Mouse (Mus musculus) embryonic facial prominence, embryonic 15.5 days (tissue): ENCODE data around the gene Sccpdh. TPM values are rescaled to one million over a fixed set of nuclear protein-coding genes. Genes with fewer than 3 reads are reported as not detected.
"Not testable (repeated sequence)": the region's sequence is repeated elsewhere in the genome, so short reads cannot be mapped to it uniquely, and the experiment has no call there.

Experiments used
- ATAC-seq: fragments of 200-750 bp; cut with Nextera tagmentation; 2 replicates; pipeline ENCODE4 v1.8.0; 2017; ENCODE audit warnings: low read depth, moderate TSS enrichment; ENCODE audit not compliant: insufficient number of reproducible peaks, low FRiP score, low TSS enrichment
- H3K27ac ChIP-seq: fragments of 300-500 bp; sonication (generic); replicated peaks from 2 replicates; pipeline ENCODE4 v1.5.1; 2015; ENCODE audit warnings: mild to moderate bottlenecking, inconsistent platforms
- H3K27me3 ChIP-seq: fragments of 300-500 bp; sonication (generic); 2 replicates; pipeline ENCODE4 v1.6.1; 2015; ENCODE audit warnings: inconsistent platforms
- H3K36me3 ChIP-seq: fragments of 300-500 bp; sonication (generic); 2 replicates; pipeline ENCODE4 v1.6.1; 2015; ENCODE audit warnings: mild to moderate bottlenecking, inconsistent platforms
- H3K4me1 ChIP-seq: fragments of 300-500 bp; sonication (generic); 2 replicates; pipeline ENCODE4 v1.6.1; 2015; ENCODE audit warnings: inconsistent platforms
- H3K4me2 ChIP-seq: fragments of 300-500 bp; sonication (generic); replicated peaks from 2 replicates; pipeline ENCODE4 v1.6.1; 2015; ENCODE audit warnings: mild to moderate bottlenecking, inconsistent platforms
- H3K4me3 ChIP-seq: fragments of 300-500 bp; sonication (generic); replicated peaks from 2 replicates; pipeline ENCODE4 v1.5.1; 2015; ENCODE audit warnings: mild to moderate bottlenecking, inconsistent platforms
- H3K9ac ChIP-seq: fragments of 300-500 bp; sonication (generic); 2 replicates; pipeline ENCODE4 v1.6.1; 2015; ENCODE audit warnings: inconsistent platforms
- H3K9me3 ChIP-seq: fragments of 300-500 bp; sonication (generic); replicated peaks from 2 replicates; pipeline ENCODE4 v1.6.1; 2016; ENCODE audit warnings: inconsistent platforms
- WGBS: fragments of 180-500 bp; shearing (Covaris S2); methylation state at CpG from one replicate; pipeline ENCODE4 v1.1.7; 2015; 5-methylcytosine and 5-hydroxymethylcytosine counted together
- polyA plus RNA-seq: library from polyadenylated mRNA; unstranded; fragments of >200 nt; fragmentation: Nextera tagmentation; extraction: Ambion mirVana; gene quantifications from 2 replicates; pipeline ENCODE4 v1.2.1, GENCODE M21; 2015

The Sccpdh gene
- polyA plus RNA-seq, 1 experiment from 2014 or later: 71.9 TPM

GRCm38 (mm10) chr1:179644151-179644550 is 23.9 kb upstream of the Sccpdh start:
- no peaks in the 10 kb centered on the region for H3K36me3 ChIP-seq
- peaks cover 5% of the 10 kb centered on the region; the same call in 1 of the 2 replicates for H3K4me1 ChIP-seq
- 55% methylated on average over 3 of the region's 3 CpGs for WGBS
- no peak overlapping the region for H3K4me2 ChIP-seq
- ATAC-seq: no peak
- H3K9me3 ChIP-seq: no peaks in the 10 kb centered on the region
- H3K27me3 ChIP-seq: no peaks in the 10 kb centered on the region
- no peak overlapping the region for H3K27ac ChIP-seq
- H3K4me3 ChIP-seq: no peak overlapping the region
- H3K9ac ChIP-seq: no peak overlapping the region

GRCm38 (mm10) chr1:179645101-179645979 is 22.7 kb upstream of the Sccpdh start:
- H3K4me1 ChIP-seq: peaks cover 5% of the 10 kb centered on the region; the same call in 1 of the 2 replicates
- no peak overlapping the region for H3K27ac ChIP-seq
- H3K36me3 ChIP-seq: no peaks in the 10 kb centered on the region
- 62% methylated on average over 13 of the region's 13 CpGs for WGBS
- no peak overlapping the region for H3K9ac ChIP-seq
- peak overlapping the region; percentile 50 for H3K4me2 ChIP-seq
- ATAC-seq: peak; percentile 70
- peak overlapping the region; percentile 33 for H3K4me3 ChIP-seq
- no peaks in the 10 kb centered on the region for H3K27me3 ChIP-seq
- no peaks in the 10 kb centered on the region for H3K9me3 ChIP-seq

- H3K9me3 ChIP-seq: no peaks in the 10 kb centered on the region
- H3K27ac ChIP-seq: no peak overlapping the region
- ATAC-seq: peak; percentile 15; the same call in 1 of the 2 replicates
- peaks cover 5% of the 10 kb centered on the region; the same call in 1 of the 2 replicates for H3K4me1 ChIP-seq
- no peaks in the 10 kb centered on the region for H3K36me3 ChIP-seq
- whole genome bisulfite sequencing: 12% methylated on average over 4 of the region's 4 CpGs
- peak overlapping the region; percentile 33 for H3K4me3 ChIP-seq
- H3K4me2 ChIP-seq: peak overlapping the region; percentile 50
- H3K9ac ChIP-seq: no peak overlapping the region
- no peaks in the 10 kb centered on the region for H3K27me3 ChIP-seq
Measured at GRCm38 (mm10) chr1:179645980-179646268, 22.1 kb upstream of the Sccpdh start.

- H3K4me3 ChIP-seq, H3K27me3 ChIP-seq, H3K4me2 ChIP-seq, H3K9ac ChIP-seq, H3K36me3 ChIP-seq, H3K4me1 ChIP-seq, ATAC-seq, H3K9me3 ChIP-seq, H3K27ac ChIP-seq: not testable (repeated sequence)
- 76% methylated on average over 4 of the region's 5 CpGs for WGBS
Measured at GRCm38 (mm10) chr1:179648678-179649077, 19.3 kb upstream of the Sccpdh start.

GRCm38 (mm10) chr1:179649324-179649723 is 18.7 kb upstream of the Sccpdh start:
- no peak for ATAC-seq
- Histone ChIP-seq H3K27ac (no peak overlapping the region), H3K9ac (no peak overlapping the region), H3K27me3 (no peaks in the 10 kb centered on the region), H3K9me3 (no peaks in the 10 kb centered on the region), H3K4me3 (no peak overlapping the region), H3K36me3 (no peaks in the 10 kb centered on the region), H3K4me1 (peaks cover 5% of the 10 kb centered on the region; the same call in 1 of the 2 replicates), H3K4me2 (no peak overlapping the region)
- WGBS: 72% methylated on average over 3 of the region's 3 CpGs

- Histone ChIP-seq H3K36me3 (no peaks in the 10 kb centered on the region), H3K4me1 (peaks cover 5% of the 10 kb centered on the region; the same call in 1 of the 2 replicates), H3K27me3 (no peaks in the 10 kb centered on the region), H3K4me2 (no peak overlapping the region), H3K4me3 (no peak overlapping the region), H3K27ac (no peak overlapping the region), H3K9me3 (no peaks in the 10 kb centered on the region), H3K9ac (no peak overlapping the region)
- WGBS: 60% methylated on average over 4 of the region's 4 CpGs
- no peak for ATAC-seq
Measured at GRCm38 (mm10) chr1:179650284-179650683, 17.7 kb upstream of the Sccpdh start.

- WGBS: 77% methylated on average over 5 of the region's 5 CpGs
- no peak overlapping the region for H3K27ac ChIP-seq
- no peaks in the 10 kb centered on the region for H3K9me3 ChIP-seq
- no peak for ATAC-seq
- H3K36me3 ChIP-seq: no peaks in the 10 kb centered on the region
- no peaks in the 10 kb centered on the region for H3K4me1 ChIP-seq
- no peak overlapping the region for H3K4me2 ChIP-seq
- H3K9ac ChIP-seq: no peak overlapping the region
- no peak overlapping the region for H3K4me3 ChIP-seq
- H3K27me3 ChIP-seq: no peaks in the 10 kb centered on the region
Measured at GRCm38 (mm10) chr1:179651224-179651623, 16.8 kb upstream of the Sccpdh start.

- WGBS: 86% methylated on average over 5 of the region's 5 CpGs
- Histone ChIP-seq H3K4me1 (no peaks in the 10 kb centered on the region), H3K4me3 (no peak overlapping the region), H3K27me3 (no peaks in the 10 kb centered on the region), H3K27ac (no peak overlapping the region), H3K9me3 (no peaks in the 10 kb centered on the region), H3K4me2 (no peak overlapping the region), H3K9ac (no peak overlapping the region), H3K36me3 (no peaks in the 10 kb centered on the region)
- ATAC-seq: no peak
Measured at GRCm38 (mm10) chr1:179663065-179663464, 4.9 kb upstream of the Sccpdh start.

- H3K9ac ChIP-seq: no peak overlapping the region
- no peaks in the 10 kb centered on the region for H3K27me3 ChIP-seq
- H3K4me3 ChIP-seq: no peak overlapping the region
- no peaks in the 10 kb centered on the region for H3K9me3 ChIP-seq
- no peak overlapping the region for H3K4me2 ChIP-seq
- no peak overlapping the region for H3K27ac ChIP-seq
- peaks cover 7% of the 10 kb centered on the region for H3K4me1 ChIP-seq
- H3K36me3 ChIP-seq: no peaks in the 10 kb centered on the region
- ATAC-seq: no peak
- WGBS: 61% methylated on average over 4 of the region's 4 CpGs
Measured at GRCm38 (mm10) chr1:179664309-179664930, 3.6 kb upstream of the Sccpdh start.

GRCm38 (mm10) chr1:179666971-179667370 is 1.0 kb upstream of the Sccpdh start:
- Histone ChIP-seq H3K4me3 (no peak overlapping the region), H3K36me3 (0 out of 2 replicates have a peak, but pooled peaks cover 4% of the 10 kb centered on the region), H3K9me3 (no peaks in the 10 kb centered on the region), H3K9ac (no peak overlapping the region), H3K4me1 (peaks cover 14% of the 10 kb centered on the region), H3K27ac (peak overlapping the region; percentile 84; the same call in 1 of the 2 replicates), H3K4me2 (peak overlapping the region; percentile 81; the same call in 1 of the 2 replicates), H3K27me3 (no peaks in the 10 kb centered on the region)
- 59% methylated on average over 2 of the region's 2 CpGs for WGBS
- ATAC-seq: no peak

GRCm38 (mm10) chr1:179667450-179667849 is 560 bp upstream of the Sccpdh start:
- H3K27me3 ChIP-seq: no peaks in the 10 kb centered on the region
- H3K4me1 ChIP-seq: peaks cover 14% of the 10 kb centered on the region
- 0 out of 2 replicates have a peak, but pooled peaks cover 4% of the 10 kb centered on the region for H3K36me3 ChIP-seq
- peak overlapping the region; percentile 81 for H3K4me2 ChIP-seq
- peak overlapping the region; percentile 84 for H3K27ac ChIP-seq
- peak overlapping the region; percentile 74 for H3K9ac ChIP-seq
- WGBS: 3% methylated on average over 7 of the region's 7 CpGs
- no peak for ATAC-seq
- peak overlapping the region; percentile 78 for H3K4me3 ChIP-seq
- no peaks in the 10 kb centered on the region for H3K9me3 ChIP-seq
